Mouse (Mus musculus) heart, postnatal 25 days (tissue): Measurements from ENCODE around the gene Ankrd6. TPM values are rescaled to one million over a fixed set of nuclear protein-coding genes. Genes with fewer than 3 reads are reported as not detected.

Source experiments
- DNase-seq: peaks from one replicate; pipeline ENCODE4 v3.0.0; 2022; ENCODE audit warnings: low spot score
- intact Hi-C: fragments of 180-260 bp; cut with DNase I; formaldehyde crosslinking; loops from one replicate; pipeline ENCODE4 v1.15.1; 2025
- total RNA-seq, 2 experiments: library from RNA; stranded (reverse); gene quantifications; 2 replicates each; pipeline ENCODE4 v1.2.3; 2021

Ankrd6 gene
- total RNA-seq, 2 experiments from 2014 or later = 2.7 to 3.7 TPM

DNA sequence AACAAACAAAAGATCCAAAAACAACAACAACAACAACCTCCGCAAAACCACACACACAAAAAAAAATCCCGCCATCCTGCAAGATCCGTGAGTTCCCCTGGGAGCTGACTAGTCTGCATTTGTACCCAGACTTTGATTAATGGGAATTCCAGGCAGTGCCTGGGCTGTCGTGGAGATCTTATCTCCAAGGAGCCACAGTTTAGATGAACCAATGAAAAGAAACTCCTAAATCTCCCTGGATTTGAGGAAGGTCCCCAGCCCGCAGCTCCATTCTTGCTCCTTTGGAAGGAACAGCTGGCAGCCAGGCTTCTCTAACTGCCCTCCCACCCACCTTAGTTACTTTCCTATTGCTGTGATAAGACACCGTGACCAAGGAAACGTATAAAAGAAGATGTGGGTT lies 2.0 kb upstream of the Ankrd6 start:
- DNase-seq = no peak
- intact Hi-C loops = loop anchor here (5.0 kb wide), 2 partner anchors 165 to 190 kb away; no protein-coding TSS in a partner anchor

GRCm38 (mm10) chr4:32951035-32951940 lies 647 bp upstream of the Ankrd6 start:
- intact Hi-C loops = loop anchor here (2.0 to 5.0 kb wide), 3 partner anchors 166 to 206 kb away; no protein-coding TSS in a partner anchor
- DNase-seq = no peak

GRCm38 (mm10) chr4:32948696-32949095 lies 1.9 kb downstream of the Ankrd6 start:
- intact Hi-C loops = no loop called here
- no peak for DNase-seq

- DNase-seq = peak; percentile 5
- intact Hi-C loops = no loop called here
Measured at GRCm38 (mm10) chr4:32947631-32948030, 3.0 kb downstream of the Ankrd6 start.

- intact Hi-C loops = no loop called here
- no peak for DNase-seq
Measured at GRCm38 (mm10) chr4:32940984-32941383, 9.7 kb downstream of the Ankrd6 start.

DNA sequence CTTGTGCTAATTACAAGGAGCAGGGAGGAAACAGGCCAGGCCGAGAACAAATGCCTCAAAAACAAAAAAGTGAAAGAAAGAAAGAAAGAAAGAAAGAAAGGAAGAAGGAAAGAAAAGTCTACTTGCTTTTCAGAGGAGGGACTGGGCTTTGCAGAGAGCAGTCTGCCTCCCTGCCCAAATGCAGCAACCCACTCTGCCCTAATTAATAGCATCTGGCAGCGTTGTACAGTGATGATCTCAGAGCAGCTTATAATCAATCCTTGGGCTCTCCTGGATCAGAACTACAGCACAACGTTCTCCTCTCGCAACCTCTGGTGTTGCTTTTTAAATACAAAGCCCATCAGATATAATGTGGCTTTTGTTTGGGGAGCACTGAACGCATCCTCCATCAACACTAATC lies 10.7 kb downstream of the Ankrd6 start:
- intact Hi-C loops = no loop called here
- no peak for DNase-seq

GRCm38 (mm10) chr4:32939521-32939920 lies 11.1 kb downstream of the Ankrd6 start:
- intact Hi-C loops = no loop called here
- DNase-seq = no peak

GRCm38 (mm10) chr4:32936762-32937341 lies 13.8 kb downstream of the Ankrd6 start:
- intact Hi-C loops = no loop called here
- DNase-seq = no peak

GRCm38 (mm10) chr4:32932056-32932455 lies 18.6 kb downstream of the Ankrd6 start:
- DNase-seq = no peak
- intact Hi-C loops = no loop called here

DNA sequence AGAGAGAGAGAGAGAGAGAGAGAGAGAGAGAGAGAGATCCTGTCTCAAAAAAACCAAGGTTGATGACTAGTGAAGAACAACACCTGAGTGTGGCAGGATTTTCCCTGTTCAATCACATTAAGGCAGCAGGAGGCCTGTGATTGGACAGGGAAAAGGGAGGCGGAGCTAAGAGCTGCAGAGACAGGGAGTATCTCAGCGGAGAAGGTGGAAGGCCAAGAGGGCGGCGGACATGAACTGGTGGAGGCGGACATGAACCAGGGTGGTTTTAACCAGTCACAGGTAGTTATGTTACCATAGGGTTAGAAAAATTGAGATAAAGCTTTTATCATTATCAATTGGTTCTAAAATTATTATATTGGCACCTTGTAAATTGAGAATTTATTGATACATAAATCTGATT lies 20.9 kb downstream of the Ankrd6 start:
- intact Hi-C loops = no loop called here
- no peak for DNase-seq

DNA sequence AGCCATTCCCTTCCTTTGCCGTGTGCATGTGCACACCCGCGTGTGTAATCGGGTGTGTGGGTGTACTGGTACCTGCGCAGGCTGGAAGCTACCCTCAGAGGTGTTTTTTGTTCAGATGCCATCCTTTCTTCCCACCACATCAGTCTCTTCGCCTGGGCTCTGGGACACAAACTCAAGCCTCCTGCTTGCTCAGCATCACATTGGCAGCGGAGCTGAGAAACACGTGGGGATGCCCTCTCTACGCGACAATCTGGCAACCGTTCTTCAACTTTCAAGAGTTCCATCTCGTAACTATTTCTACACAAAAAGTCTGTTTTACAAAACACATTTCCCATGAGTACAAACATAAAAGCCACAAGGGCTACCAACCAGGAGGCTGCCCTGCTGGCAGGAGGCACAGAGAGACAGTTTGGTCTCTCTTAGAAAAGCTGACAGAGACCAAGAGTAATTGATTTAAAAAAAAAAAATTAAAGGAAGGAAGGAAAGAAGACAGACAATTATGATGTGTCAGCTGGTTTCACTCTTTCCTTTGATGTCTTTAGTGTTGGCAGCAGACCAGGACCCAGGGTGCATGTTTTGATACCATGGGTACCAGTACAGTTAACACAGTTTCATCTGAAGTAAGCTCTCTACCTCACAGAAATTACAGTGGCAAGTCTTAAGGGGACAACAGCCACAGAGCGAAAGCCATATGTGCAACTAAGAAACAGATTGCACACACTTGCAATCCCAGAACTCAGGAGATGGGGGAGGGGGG lies 21.8 kb downstream of the Ankrd6 start:
- no peak for DNase-seq

DNA sequence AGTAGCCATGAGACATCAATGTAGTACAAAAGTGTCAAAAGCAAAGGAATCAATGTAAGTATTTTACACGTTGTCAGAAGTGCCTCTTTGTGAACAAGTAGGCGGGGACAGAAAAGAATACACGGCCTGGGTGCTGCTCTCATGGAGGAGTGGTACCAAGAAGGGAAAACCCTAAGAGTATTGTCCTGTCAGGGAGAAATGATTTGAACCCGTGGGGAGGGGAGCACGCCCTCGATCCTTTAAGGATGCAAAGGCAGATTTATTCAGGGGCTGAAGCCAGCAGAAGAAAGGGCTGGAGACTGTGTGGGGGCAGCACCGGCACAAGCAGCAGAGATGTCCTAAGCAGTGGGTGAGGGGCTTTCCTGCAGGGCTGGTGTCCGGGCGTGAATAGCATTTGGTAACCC lies 26.7 kb downstream of the Ankrd6 start:
- intact Hi-C loops = no loop called here
- no peak for DNase-seq

More for the DNA sequence above, 21.8 kb downstream of the Ankrd6 start:
- intact Hi-C loops = no loop called here

- intact Hi-C loops = no loop called here
- no peak for DNase-seq
Measured at GRCm38 (mm10) chr4:32923436-32923835, 27.2 kb downstream of the Ankrd6 start.

DNA sequence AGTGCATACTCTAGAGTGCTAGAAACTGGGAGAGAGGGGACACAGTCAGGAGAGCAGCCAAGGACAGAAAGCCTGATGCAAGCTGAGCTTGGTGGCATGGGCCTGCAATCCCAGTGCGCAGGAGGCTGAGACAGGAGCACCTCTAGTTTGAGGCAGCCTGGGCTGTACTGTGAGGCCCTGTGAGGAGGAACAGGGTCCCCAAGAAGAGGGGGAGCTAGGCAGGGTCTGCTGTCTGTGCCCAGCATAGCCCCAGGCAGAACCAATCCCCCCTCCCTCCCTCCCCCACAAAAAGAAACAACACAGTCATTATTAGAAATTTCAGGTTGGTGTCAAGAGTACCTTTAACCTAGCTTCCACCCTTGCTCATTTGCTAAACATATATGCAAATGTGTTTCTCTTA lies 27.8 kb downstream of the Ankrd6 start:
- no peak for DNase-seq
- intact Hi-C loops = no loop called here

- intact Hi-C loops = no loop called here
- no peak for DNase-seq
Measured at GRCm38 (mm10) chr4:32920863-32921262, 29.8 kb downstream of the Ankrd6 start.

DNA sequence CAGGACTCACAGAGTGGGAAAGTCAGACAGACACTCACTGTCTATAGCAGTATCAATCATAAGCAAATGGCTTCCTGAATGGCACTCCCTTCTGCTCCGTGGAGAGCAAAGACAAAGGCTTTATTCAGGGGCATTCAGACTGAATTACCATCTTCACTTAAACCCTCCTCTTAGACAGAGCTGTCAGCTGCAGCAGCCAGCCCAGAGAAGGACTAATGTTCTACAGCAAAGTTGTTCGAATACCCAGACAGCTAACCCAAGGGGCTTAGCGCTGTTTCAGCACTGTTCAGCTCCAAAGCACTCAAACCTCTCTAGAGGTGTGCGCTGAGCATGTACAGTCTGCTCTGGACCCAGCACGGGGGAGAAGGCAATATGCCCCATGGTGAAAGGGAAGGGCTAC lies 32.1 kb downstream of the Ankrd6 start:
- no peak for DNase-seq
- intact Hi-C loops = no loop called here

GRCm38 (mm10) chr4:32916689-32917385 lies 33.8 kb downstream of the Ankrd6 start:
- intact Hi-C loops = no loop called here
- DNase-seq = no peak

GRCm38 (mm10) chr4:32915928-32916327 lies 34.7 kb downstream of the Ankrd6 start:
- intact Hi-C loops = no loop called here
- no peak for DNase-seq

GRCm38 (mm10) chr4:32909996-32910395 lies 40.6 kb downstream of the Ankrd6 start:
- intact Hi-C loops = no loop called here
- no peak for DNase-seq
